Mouse (Mus musculus) layer of hippocampus, postnatal 14 days (tissue): ENCODE results near the gene Tcp10c. TPM values are rescaled to one million over a fixed set of nuclear protein-coding genes. Genes with fewer than 3 reads are reported as not detected.
"Not testable (repeated sequence)": the region's sequence is repeated elsewhere in the genome, so short reads cannot be mapped to it uniquely, and the experiment has no call there.

Experiments
- DNase-seq, 2 experiments: peaks; one replicate each; pipeline ENCODE4 v3.0.0; 2021 to 2022; ENCODE audit warnings: low spot score in 2 of 2, mixed read lengths in 1 of 2
- total RNA-seq, 2 experiments: library from RNA; stranded (reverse); gene quantifications; 2 replicates each; pipeline ENCODE4 v1.2.3; 2021

Gene Tcp10c
- total RNA-seq, 2 experiments from 2014 or later = 0.21 TPM; not detected in 1

GRCm38 (mm10) chr17:13381286-13381685 is 26.9 kb downstream of the Tcp10c start:
- not testable (repeated sequence) for DNase-seq

- DNase-seq = not testable (repeated sequence)
These were observed 36.6 kb downstream of the Tcp10c start for GRCm38 (mm10) chr17:13391020-13391419.

DNA sequence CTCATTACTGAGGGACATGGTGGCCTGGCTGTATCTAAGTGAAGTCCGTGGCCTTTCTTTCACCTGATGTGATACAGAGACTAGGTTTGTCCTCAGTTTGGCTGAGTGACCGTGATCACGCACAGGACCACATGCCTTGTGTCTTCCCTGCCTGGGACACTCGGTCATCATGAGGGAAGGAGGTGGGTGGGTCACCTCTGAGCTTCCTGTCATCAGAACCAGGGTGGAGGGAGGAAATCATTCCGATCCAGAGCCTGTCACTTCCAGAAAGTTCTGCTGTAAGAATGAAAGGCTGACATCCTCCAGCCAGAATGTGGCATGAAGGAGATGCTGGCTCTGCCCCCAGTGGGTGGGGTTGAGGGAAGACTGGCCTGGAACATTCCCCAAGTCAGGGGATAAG is 45.6 kb downstream of the Tcp10c start:
- DNase-seq = not testable (repeated sequence)

DNA sequence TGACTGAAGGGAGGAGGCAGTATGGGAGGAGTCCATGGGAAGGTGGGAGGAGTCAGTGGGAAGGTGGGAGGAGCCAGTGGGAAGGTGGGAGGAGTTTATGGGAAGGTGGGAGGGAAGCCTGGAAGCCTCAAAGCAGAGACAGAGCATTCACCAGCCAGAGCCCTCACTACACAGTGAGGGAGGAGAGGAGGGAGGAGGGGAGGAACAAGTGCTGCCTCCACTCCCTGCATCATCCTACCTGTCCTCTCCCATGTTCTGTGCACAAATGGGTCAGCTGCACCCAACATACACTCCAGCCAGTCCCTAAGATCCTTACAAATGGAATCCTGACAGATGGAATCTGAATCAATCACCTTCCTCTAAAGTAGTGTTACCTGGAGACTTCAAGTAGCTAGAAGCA is 47.7 kb downstream of the Tcp10c start:
- DNase-seq = not testable (repeated sequence)

- not testable (repeated sequence) for DNase-seq
These were observed 49.3 kb downstream of the Tcp10c start for GRCm38 (mm10) chr17:13403527-13404131.

GRCm38 (mm10) chr17:13406023-13406422 is 51.7 kb downstream of the Tcp10c start:
- not testable (repeated sequence) for DNase-seq

DNA sequence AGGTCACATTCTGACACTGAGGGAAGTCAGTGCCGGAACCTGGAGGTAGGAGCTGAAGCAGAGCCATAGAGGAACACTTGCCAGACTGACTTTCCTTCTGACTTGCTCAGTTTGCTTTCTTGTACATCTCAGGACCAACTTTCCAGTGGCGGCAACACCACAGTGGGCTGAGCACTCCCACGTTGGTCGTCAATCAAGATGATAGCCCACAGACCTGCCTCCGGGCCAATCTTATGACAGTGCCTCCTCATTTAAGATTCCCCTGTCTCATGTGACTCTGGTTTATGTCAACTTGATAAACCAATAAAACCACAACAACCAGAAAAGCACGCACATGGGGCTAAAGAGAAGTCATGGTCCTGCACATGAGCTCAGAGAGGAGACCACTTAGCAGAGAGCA is 52.3 kb downstream of the Tcp10c start:
- not testable (repeated sequence) for DNase-seq

- DNase-seq = not testable (repeated sequence)
These were observed 53.4 kb downstream of the Tcp10c start for GRCm38 (mm10) chr17:13407621-13408256.

DNA sequence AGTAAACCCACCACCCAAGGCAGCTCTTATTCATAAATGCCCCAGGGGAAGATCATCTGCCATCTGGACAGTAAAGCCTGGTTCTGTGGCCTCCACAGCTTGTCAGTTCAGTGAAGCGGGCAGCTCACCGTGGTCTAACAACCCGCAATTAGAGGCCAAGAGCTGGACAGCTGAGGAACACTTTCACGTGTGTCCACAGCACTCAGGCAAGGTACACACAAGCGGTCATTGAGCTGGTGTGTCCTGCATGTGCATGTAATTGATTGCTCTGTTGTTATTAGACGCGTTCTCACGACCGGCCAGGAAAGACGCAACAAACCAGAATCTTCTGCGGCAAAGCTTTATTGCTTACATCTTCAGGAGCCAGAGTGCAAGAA is 53.9 kb downstream of the Tcp10c start:
- not testable (repeated sequence) for DNase-seq

DNA sequence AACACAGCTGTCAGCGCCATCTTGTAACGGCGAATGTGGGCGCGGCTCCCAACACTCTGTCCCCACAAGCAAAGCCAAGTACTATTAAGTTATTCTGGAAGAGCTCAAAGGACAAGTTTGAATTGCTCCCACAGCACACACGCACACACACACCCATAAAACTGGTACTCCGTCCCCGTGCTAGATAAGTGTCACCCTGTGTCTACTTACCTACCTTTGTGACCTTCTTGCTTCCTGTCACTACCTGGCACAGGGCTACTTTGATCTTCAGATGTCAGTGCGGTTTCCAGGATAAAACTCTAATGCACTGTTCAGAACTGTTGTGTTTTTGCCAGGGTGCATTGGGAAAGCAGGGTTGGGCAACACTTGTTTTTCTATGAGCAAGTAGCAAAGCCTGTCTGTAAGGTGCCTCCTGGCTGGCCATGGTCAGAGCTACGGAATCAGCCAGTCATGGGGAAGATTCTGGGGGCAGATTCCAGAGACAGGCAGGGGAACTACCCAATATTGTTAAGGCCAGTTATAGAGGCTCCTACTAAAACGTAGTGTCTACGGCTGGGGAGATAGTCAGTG is 66.7 kb downstream of the Tcp10c start:
- not testable (repeated sequence) for DNase-seq

DNA sequence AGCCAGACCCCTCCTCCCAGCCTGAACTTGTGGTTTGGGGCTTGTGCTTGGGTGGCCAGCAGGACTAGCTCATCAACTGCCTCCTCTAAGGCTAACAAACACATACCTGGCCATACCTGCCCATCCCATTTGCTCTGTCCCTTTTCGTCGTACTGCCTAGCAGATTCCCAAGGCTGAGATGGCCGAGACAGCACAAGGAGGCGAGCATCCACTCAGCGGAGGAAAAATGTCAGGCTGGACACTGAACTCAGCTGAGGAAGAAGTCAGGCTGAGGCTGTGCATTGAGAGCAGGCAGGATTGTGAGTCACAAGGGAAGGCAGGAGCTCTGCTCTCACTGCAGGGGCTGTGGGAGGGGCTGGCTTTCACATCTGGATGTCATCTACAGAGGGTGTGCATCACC is 68.3 kb downstream of the Tcp10c start:
- not testable (repeated sequence) for DNase-seq

- DNase-seq = not testable (repeated sequence)
These were observed 69.1 kb downstream of the Tcp10c start for GRCm38 (mm10) chr17:13423373-13424024.

GRCm38 (mm10) chr17:13424321-13424720 is 69.9 kb downstream of the Tcp10c start:
- DNase-seq = not testable (repeated sequence)

DNA sequence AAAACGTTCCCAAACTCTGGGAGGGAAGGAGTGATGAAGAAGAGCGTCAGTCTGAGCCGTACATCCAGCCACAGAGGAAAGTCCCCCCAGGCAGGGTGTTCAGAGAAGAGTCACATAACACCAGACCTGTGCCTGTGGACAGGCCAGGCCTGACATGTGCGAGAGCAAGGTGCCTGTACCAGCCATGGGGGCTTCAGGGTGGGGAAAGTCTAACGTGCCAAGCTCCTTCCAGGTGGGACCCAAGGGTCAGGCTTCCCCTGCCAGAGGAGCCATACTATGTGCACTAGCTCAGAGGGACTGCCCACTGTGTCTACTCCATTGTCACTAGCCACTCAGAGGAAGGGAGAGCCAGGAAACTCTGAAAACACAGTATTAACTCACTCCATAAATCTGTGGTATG is 71.3 kb downstream of the Tcp10c start:
- not testable (repeated sequence) for DNase-seq

- not testable (repeated sequence) for DNase-seq
These were observed 72.1 kb downstream of the Tcp10c start for GRCm38 (mm10) chr17:13426508-13426907.

Other genes starting within 250 kb of the Tcp10c start
- gene Unc93a, start 222.8 kb upstream of the Tcp10c start, total RNA-seq = under 1 TPM in 1 of 2 experiments, not detected in 1; 0.12 TPM
- not detected for gene Smok2a, start 133.4 kb upstream of the Tcp10c start, total RNA-seq
- not detected for gene Smok2b, start 124.3 kb upstream of the Tcp10c start, total RNA-seq